8 mouse cellular contexts compared by ENCODE assay signal in genomic region chr6:119849348-119849709, GRCm38 (mm10). TPM values are rescaled to one million over a fixed set of nuclear protein-coding genes. Genes with fewer than 3 reads are reported as not detected.
DNase-seq lines count a peak whose midpoint lies in the region; ATAC-seq lines count a peak whose summit lies in the region.

No protein-coding gene starts in this region.

- peaks cover 20% of the 10 kb centered on the region for H3K4me1 ChIP-seq in kidney, embryonic 16.5 days (ENCODE audit: insufficient read depth, low read length)
- peaks cover 36% of the 10 kb centered on the region for H3K4me1 ChIP-seq in forebrain, embryonic 10.5 days
- H3K4me1 ChIP-seq in hindbrain, embryonic 16.5 days (ENCODE audit: control insufficient read depth, insufficient read depth, low read depth, low read length), result peaks cover 15% of the 10 kb centered on the region
- H3K4me1 ChIP-seq in midbrain, embryonic 14.5 days (ENCODE audit: control insufficient read depth, insufficient read depth, low read length), result peaks cover 20% of the 10 kb centered on the region

- no peak overlapping the region for H3K27ac ChIP-seq in kidney, embryonic 16.5 days (ENCODE audit: low read length)
- H3K27ac ChIP-seq in forebrain, embryonic 10.5 days, result 0 out of 2 replicates have a peak overlapping the region, but pooled peaks have one; percentile 99
- H3K27ac ChIP-seq in hindbrain, embryonic 16.5 days (ENCODE audit: low read depth, low read length), result peak overlapping the region; percentile 99; the same call in 1 of the 2 replicates
- no peak overlapping the region for H3K27ac ChIP-seq in midbrain, embryonic 14.5 days (replicated peaks; ENCODE audit: low read depth, low read length)

- no peaks in the 10 kb centered on the region for H3K36me3 ChIP-seq in kidney, embryonic 16.5 days (ENCODE audit: insufficient read depth, low read length)
- H3K36me3 ChIP-seq in forebrain, embryonic 10.5 days (replicated peaks), result no peaks in the 10 kb centered on the region
- H3K36me3 ChIP-seq in hindbrain, embryonic 16.5 days (ENCODE audit: control insufficient read depth, insufficient read depth, low read length), result no peaks in the 10 kb centered on the region
- H3K36me3 ChIP-seq in midbrain, embryonic 14.5 days (ENCODE audit: control insufficient read depth, insufficient read depth, low read length), result no peaks in the 10 kb centered on the region

- peak overlapping the region; percentile 90; the same call in 1 of the 2 replicates for H3K4me3 ChIP-seq in kidney, embryonic 16.5 days (ENCODE audit: low read length)
- H3K4me3 ChIP-seq in forebrain, embryonic 10.5 days, result peak overlapping the region; percentile 92
- H3K4me3 ChIP-seq in hindbrain, embryonic 16.5 days (ENCODE audit: low read length), result peak overlapping the region; percentile 96
- peak overlapping the region; percentile 97 for H3K4me3 ChIP-seq in midbrain, embryonic 14.5 days (replicated peaks; ENCODE audit: low read depth, low read length)

- no peaks in the 10 kb centered on the region for H3K27me3 ChIP-seq in kidney, embryonic 16.5 days (ENCODE audit: insufficient read depth, low read length)
- H3K27me3 ChIP-seq in forebrain, embryonic 10.5 days (ENCODE audit: poor library complexity, severe bottlenecking), result no peaks in the 10 kb centered on the region
- H3K27me3 ChIP-seq in hindbrain, embryonic 16.5 days (replicated peaks; ENCODE audit: control insufficient read depth, insufficient read depth, low read length), result no peaks in the 10 kb centered on the region
- no peaks in the 10 kb centered on the region for H3K27me3 ChIP-seq in midbrain, embryonic 14.5 days (ENCODE audit: control insufficient read depth, insufficient read depth, low read length)

- no peak for ATAC-seq in kidney, embryonic 16.5 days (ENCODE audit: low FRiP score, low TSS enrichment)
- ATAC-seq in hindbrain, embryonic 16.5 days, result no peak
- no peak for ATAC-seq in midbrain, embryonic 14.5 days (ENCODE audit: low FRiP score, low TSS enrichment)

- DNase-seq in kidney, postnatal 10 days, result no peak
- no peak for DNase-seq in forebrain, embryonic 10.5 days (ENCODE audit: extremely low spot score, low spot score)
- peak; percentile 27 for DNase-seq in midbrain, embryonic 14.5 days
- DNase-seq in layer of hippocampus, adult 11-12 months (ENCODE audit: low spot score), result no peak
- no peak for DNase-seq in urinary bladder, postnatal 25 days (ENCODE audit: low spot score)
- no peak for DNase-seq in ovary, adult 18-20 months (ENCODE audit: low spot score)

- peak overlapping the region; percentile 38; the same call in 1 of the 2 replicates for H3K9ac ChIP-seq in kidney, embryonic 16.5 days (replicated peaks; ENCODE audit: low read length)
- H3K9ac ChIP-seq in hindbrain, embryonic 16.5 days (ENCODE audit: low read depth, low read length), result peak overlapping the region; percentile 96
- peak overlapping the region; percentile 93; the same call in 1 of the 2 replicates for H3K9ac ChIP-seq in midbrain, embryonic 14.5 days (replicated peaks; ENCODE audit: low read length)

- WGBS in kidney, embryonic 16.5 days, result 60% methylated on average over 3 of the region's 3 CpGs
- WGBS in forebrain, embryonic 10.5 days, result 66% methylated on average over 3 of the region's 3 CpGs
- WGBS in hindbrain, embryonic 16.5 days, result 53% methylated on average over 3 of the region's 3 CpGs
- 47% methylated on average over 3 of the region's 3 CpGs for WGBS in midbrain, embryonic 14.5 days

- peak overlapping the region; percentile 89 for H3K4me2 ChIP-seq in kidney, embryonic 16.5 days (replicated peaks; ENCODE audit: low read depth, low read length)
- H3K4me2 ChIP-seq in hindbrain, embryonic 16.5 days (ENCODE audit: low read length), result peak overlapping the region; percentile 75
- H3K4me2 ChIP-seq in midbrain, embryonic 14.5 days (ENCODE audit: low read length), result peak overlapping the region; percentile 72

- no peaks in the 10 kb centered on the region for H3K9me3 ChIP-seq in kidney, embryonic 16.5 days (ENCODE audit: low read length)
- no peaks in the 10 kb centered on the region for H3K9me3 ChIP-seq in forebrain, embryonic 10.5 days
- H3K9me3 ChIP-seq in hindbrain, embryonic 16.5 days (ENCODE audit: control insufficient read depth, low read length), result no peaks in the 10 kb centered on the region
- H3K9me3 ChIP-seq in midbrain, embryonic 14.5 days (ENCODE audit: control insufficient read depth, low read length), result no peaks in the 10 kb centered on the region

RNA-seq across cellular contexts. Expression of gene Erc1, which starts 1.4 kb away (rescaled TPM):
- 15.0 and 18.0 TPM in 2 replicates for polyA plus RNA-seq in kidney, embryonic 16.5 days (2015; fragmentation: Nextera tagmentation; extraction: Ambion mirVana)
- polyA plus RNA-seq in forebrain, embryonic 10.5 days (2016; fragmentation: Nextera tagmentation; extraction: Ambion mirVana), result 19.6 and 22.5 TPM in 2 replicates
- 42.9 and 46.9 TPM in 2 replicates for polyA plus RNA-seq in hindbrain, embryonic 16.5 days (2015; fragmentation: Nextera tagmentation; extraction: Ambion mirVana)
- polyA plus RNA-seq in midbrain, embryonic 14.5 days (2014; fragmentation: Nextera tagmentation; extraction: Ambion mirVana), result 45.8 and 65.3 TPM in 2 replicates

RNA-seq across cellular contexts. Expression of gene Rad52, which starts 53.2 kb away (rescaled TPM):
- polyA plus RNA-seq in kidney, embryonic 16.5 days (2015; fragmentation: Nextera tagmentation; extraction: Ambion mirVana), result 26.3 and 27.9 TPM in 2 replicates
- 21.2 and 26.1 TPM in 2 replicates for polyA plus RNA-seq in forebrain, embryonic 10.5 days (2016; fragmentation: Nextera tagmentation; extraction: Ambion mirVana)
- 24.0 and 25.5 TPM in 2 replicates for polyA plus RNA-seq in hindbrain, embryonic 16.5 days (2015; fragmentation: Nextera tagmentation; extraction: Ambion mirVana)
- polyA plus RNA-seq in midbrain, embryonic 14.5 days (2014; fragmentation: Nextera tagmentation; extraction: Ambion mirVana), result 24.0 and 26.1 TPM in 2 replicates

Comparison
In these comparisons a context has a peak if more than half of its experiments do, and no peak if none do; other contexts are left out.
1. H3K27ac ChIP-seq: peak in forebrain, embryonic 10.5 days (single experiment) and hindbrain, embryonic 16.5 days (single experiment); none in kidney, embryonic 16.5 days (single experiment) and midbrain, embryonic 14.5 days (single experiment).
2. H3K9ac ChIP-seq: peak in every context shown above with its lines; median percentile 96 in hindbrain, embryonic 16.5 days; 93 in midbrain, embryonic 14.5 days; 38 in kidney, embryonic 16.5 days.
3. Peak in every context shown above with its lines, with median percentiles within 50 percentile points of each other: H3K4me2 ChIP-seq and H3K4me3 ChIP-seq.